Comparison of ENCODE assay signal across 33 mouse cellular contexts in the genomic region with DNA sequence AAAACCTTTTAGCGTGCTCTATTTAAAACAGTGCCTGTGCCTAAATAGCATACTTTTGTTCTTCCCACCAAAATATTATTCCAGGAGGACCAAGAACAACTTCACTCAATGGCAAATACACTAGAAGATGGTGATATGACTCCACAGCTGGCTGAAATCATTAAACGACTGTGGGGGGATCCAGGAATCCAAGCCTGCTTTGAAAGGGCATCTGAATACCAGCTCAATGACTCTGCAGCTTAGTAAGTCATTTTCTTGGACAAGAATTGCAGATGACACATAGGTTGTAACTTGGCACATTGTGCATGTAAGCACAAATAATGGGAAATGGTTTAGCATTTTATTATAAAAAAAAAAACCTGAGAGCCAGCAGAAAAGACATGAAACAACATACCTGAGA. TPM values are rescaled to one million over a fixed set of nuclear protein-coding genes. Genes with fewer than 3 reads are reported as not detected.
DNase-seq lines count a peak whose midpoint lies in the region; ATAC-seq and TF ChIP-seq lines count a peak whose summit lies in the region.
"Had no signal": no experiment of that assay in that cellular context is flagged by ENCODE, and none has a peak within 500 bp of the region (broad histone marks: within the 10 kb centered on the region; RNA-seq: fewer than 3 reads in every experiment).

No protein-coding gene starts in this region.

- no peak for DNase-seq in heart, adult 2 months
- no peak for DNase-seq in heart, postnatal 14 days
- no peak for DNase-seq in Patski (ENCODE audit: low read depth, low spot score)
- DNase-seq in layer of hippocampus, postnatal 25 days (ENCODE audit: extremely low spot score in 1 of 2, low spot score in 1 of 2) = no peak
- DNase-seq in forebrain, embryonic 10.5 days (ENCODE audit: extremely low spot score, low spot score) = no peak
- DNase-seq: adrenal gland, postnatal 25 days; cerebellum, adult 11 months; cerebellum, adult 2 months; cerebellum, adult 9-11 months; cerebellum, postnatal 25 days; forebrain, postnatal 0 days; gastrocnemius, adult 2 months; gastrocnemius, postnatal 14 days; heart, adult 11 months; heart, postnatal 10 days; heart, postnatal 4 days; kidney, adult 18-20 months had no signal

- peak overlapping the region; percentile 58 for H3K27ac ChIP-seq in heart, adult 2 months
- H3K27ac ChIP-seq in brown adipose tissue, adult 24 weeks (replicated peaks; ENCODE audit: low read depth, low read length) = peak overlapping the region; percentile 72
- no peak overlapping the region for H3K27ac ChIP-seq in forebrain, embryonic 10.5 days
- no peak overlapping the region for H3K27ac ChIP-seq in midbrain, embryonic 13.5 days
- H3K27ac ChIP-seq: embryonic facial prominence, embryonic 12.5 days; embryonic facial prominence, embryonic 15.5 days; forebrain, embryonic 13.5 days; heart, embryonic 15.5 days; hindbrain, embryonic 14.5 days; hindbrain, postnatal 0 days had no signal

- no peaks in the 10 kb centered on the region for H3K79me2 ChIP-seq in heart, adult 2 months (replicated peaks; ENCODE audit: control insufficient read depth, insufficient read depth, low read length)

- POLR2A ChIA-PET in Patski (lab: Charles Lee) = no interaction called here

- H3K9me3 ChIP-seq in forebrain, embryonic 10.5 days = no peaks in the 10 kb centered on the region
- no peaks in the 10 kb centered on the region for H3K9me3 ChIP-seq in midbrain, embryonic 13.5 days
- H3K9me3 ChIP-seq: embryonic facial prominence, embryonic 12.5 days; embryonic facial prominence, embryonic 15.5 days; forebrain, embryonic 13.5 days; heart, embryonic 12.5 days; heart, embryonic 15.5 days had no signal

- TF ChIP-seq POLR2A in heart, adult 2 months (IDR thresholded peaks at IDR 0.05; ENCODE audit: insufficient read depth, low read depth, low read length) = no peak

- in situ Hi-C loops in Patski (cut with MboI; ENCODE audit: low pct_unique_long_range_greater_than_20kb) = no loop called here

- H3K36me3 ChIP-seq in heart, adult 2 months (ENCODE audit: control insufficient read depth, insufficient read depth, low read length) = peaks cover 15% of the 10 kb centered on the region
- no peaks in the 10 kb centered on the region for H3K36me3 ChIP-seq in forebrain, embryonic 10.5 days (replicated peaks)
- no peaks in the 10 kb centered on the region for H3K36me3 ChIP-seq in midbrain, embryonic 13.5 days
- H3K36me3 ChIP-seq: embryonic facial prominence, embryonic 12.5 days; embryonic facial prominence, embryonic 15.5 days; heart, embryonic 12.5 days; heart, embryonic 15.5 days had no signal

- H3K4me2 ChIP-seq in midbrain, embryonic 13.5 days (replicated peaks) = no peak overlapping the region
- H3K4me2 ChIP-seq: embryonic facial prominence, embryonic 12.5 days; embryonic facial prominence, embryonic 15.5 days; forebrain, embryonic 13.5 days; heart, embryonic 12.5 days; heart, embryonic 15.5 days; hindbrain, embryonic 14.5 days had no signal

- 57% methylated on average over 2 of the region's 2 CpGs for WGBS in heart, adult 2 months
- 79% methylated on average over 2 of the region's 2 CpGs for WGBS in forebrain, embryonic 10.5 days
- WGBS in midbrain, embryonic 13.5 days = 69% methylated on average over 2 of the region's 2 CpGs

- H3K4me3 ChIP-seq in heart, adult 2 months = no peak overlapping the region
- no peak overlapping the region for H3K4me3 ChIP-seq in brown adipose tissue, adult 24 weeks (ENCODE audit: insufficient read depth, low read depth, low read length)
- H3K4me3 ChIP-seq in forebrain, embryonic 10.5 days = no peak overlapping the region
- H3K4me3 ChIP-seq in midbrain, embryonic 13.5 days (replicated peaks) = no peak overlapping the region
- H3K4me3 ChIP-seq: embryonic facial prominence, embryonic 12.5 days; embryonic facial prominence, embryonic 15.5 days; forebrain, embryonic 13.5 days; gastrocnemius, adult 2 months; heart, embryonic 12.5 days; heart, embryonic 15.5 days had no signal

- intact Hi-C loops in heart, adult 2 months (cut with DNase I) = no loop called here
- intact Hi-C loops in heart, postnatal 14 days (cut with DNase I) = no loop called here

- H3K27me3 ChIP-seq in heart, adult 2 months (ENCODE audit: control insufficient read depth, insufficient read depth, low read length) = no peaks in the 10 kb centered on the region
- H3K27me3 ChIP-seq in Patski = peaks cover 7% of the 10 kb centered on the region
- no peaks in the 10 kb centered on the region for H3K27me3 ChIP-seq in forebrain, embryonic 10.5 days (ENCODE audit: poor library complexity, severe bottlenecking)
- no peaks in the 10 kb centered on the region for H3K27me3 ChIP-seq in midbrain, embryonic 13.5 days
- H3K27me3 ChIP-seq: embryonic facial prominence, embryonic 12.5 days; embryonic facial prominence, embryonic 15.5 days; forebrain, embryonic 13.5 days; heart, embryonic 12.5 days; heart, embryonic 15.5 days had no signal

- no peak for TF ChIP-seq EP300 in heart, adult 2 months (IDR thresholded peaks at IDR 0.05; ENCODE audit: insufficient read depth, low read depth, low read length)

- ATAC-seq in Patski = peak; percentile 65
- ATAC-seq in midbrain, embryonic 13.5 days = no peak
- ATAC-seq: activated CD4-positive, CD25-positive, alpha-beta regulatory T cell, adult 4 months; forebrain, embryonic 13.5 days; forebrain, postnatal 0 days; hindbrain, postnatal 0 days; inflammation-experienced regulatory T-cells, adult 6 months; intestine, embryonic 16.5 days had no signal

- TF ChIP-seq CTCF in heart, adult 2 months (IDR thresholded peaks at IDR 0.05) = no peak
- TF ChIP-seq CTCF in Patski (IDR thresholded peaks at IDR 0.05) = no peak

- CTCF ChIA-PET in Patski (lab: Charles Lee) = no interaction called here

- no peak overlapping the region for H3K9ac ChIP-seq in heart, adult 2 months (ENCODE audit: low read depth, low read length)
- H3K9ac ChIP-seq in midbrain, embryonic 13.5 days (replicated peaks) = no peak overlapping the region
- H3K9ac ChIP-seq: embryonic facial prominence, embryonic 12.5 days; embryonic facial prominence, embryonic 15.5 days; forebrain, embryonic 13.5 days; forebrain, postnatal 0 days; heart, embryonic 12.5 days; heart, embryonic 15.5 days; hindbrain, embryonic 14.5 days had no signal

- H3K4me1 ChIP-seq in heart, adult 2 months (ENCODE audit: control insufficient read depth, insufficient read depth, low read length) = peaks cover 6% of the 10 kb centered on the region
- H3K4me1 ChIP-seq in brown adipose tissue, adult 24 weeks (ENCODE audit: control insufficient read depth, insufficient read depth, insufficient read length, low read length) = peaks cover 2% of the 10 kb centered on the region; the same call in 1 of the 2 replicates
- no peaks in the 10 kb centered on the region for H3K4me1 ChIP-seq in forebrain, embryonic 10.5 days
- H3K4me1 ChIP-seq in midbrain, embryonic 13.5 days (replicated peaks) = no peaks in the 10 kb centered on the region
- H3K4me1 ChIP-seq: embryonic facial prominence, embryonic 12.5 days; embryonic facial prominence, embryonic 15.5 days; forebrain, embryonic 13.5 days; heart, embryonic 12.5 days; heart, embryonic 15.5 days had no signal

RNA-seq across cellular contexts. Expression of a gene that starts 37.2 kb away (rescaled TPM):
- total RNA-seq in heart, adult 2 months (2021) = under 1 TPM; 0.70 to 0.76 TPM
- 0.08 and 0.12 TPM in 2 replicates for polyA plus RNA-seq in heart, adult 2 months (2012; rRNA removed)
- under 1 TPM; 0.26 to 0.59 TPM for total RNA-seq in heart, postnatal 14 days (2021)
- polyA plus RNA-seq in Patski (2021) = not detected
- 0.75 TPM in 1 of 2 replicates, not detected in the other for polyA plus RNA-seq in brown adipose tissue, adult 24 weeks (2012; ENCODE audit: insufficient read depth, insufficient read length, missing spikeins)
- not detected for total RNA-seq in layer of hippocampus, postnatal 25 days (2021)
- polyA plus RNA-seq in forebrain, embryonic 10.5 days (2016; fragmentation: Nextera tagmentation; extraction: Ambion mirVana) = not detected in 2 replicates
- polyA plus RNA-seq in midbrain, embryonic 13.5 days (2015; fragmentation: Nextera tagmentation; extraction: Ambion mirVana) = not detected in 2 replicates
- total RNA-seq: adrenal gland, adult 18-20 months; adrenal gland, postnatal 25 days; common myeloid progenitor, adult 5-6 weeks; ES-E14; forebrain, postnatal 0 days; heart, postnatal 4 days; hindbrain, postnatal 0 days had no signal
- polyA plus RNA-seq: activated CD4-positive, CD25-positive, alpha-beta regulatory T cell, adult 4 months; cerebellum, adult 2 months; embryonic facial prominence, embryonic 15.5 days; forebrain, embryonic 13.5 days; forebrain, postnatal 0 days; frontal cortex, adult 2 months; heart, embryonic 12.5 days; heart, embryonic 15.5 days; hindbrain, embryonic 14.5 days; hindbrain, postnatal 0 days; inflammation-experienced regulatory T-cells, adult 6 months; intestine, embryonic 16.5 days had no signal

Comparison
In these comparisons a context has a peak if more than half of its experiments do, and no peak if none do; other contexts are left out.
1. H3K27ac ChIP-seq: peak in heart, adult 2 months (single experiment) and brown adipose tissue, adult 24 weeks (single experiment); none in forebrain, embryonic 10.5 days (single experiment) and midbrain, embryonic 13.5 days (single experiment).